Mouse (Mus musculus) testis, adult 2 months (tissue): ENCODE measurements around the gene Vmn2r54. TPM values are rescaled to one million over a fixed set of nuclear protein-coding genes. Genes with fewer than 3 reads are reported as not detected.
"Not testable (repeated sequence)": the region's sequence is repeated elsewhere in the genome, so short reads cannot be mapped to it uniquely, and the experiment has no call there.

Experiments used
- H3K27ac ChIP-seq: fragments of 200-500 bp; 2 replicates; pipeline ENCODE4 v1.5.1; 2012; ENCODE audit warnings: low read depth, low read length; ENCODE audit not compliant: control insufficient read depth, insufficient read depth
- H3K27me3 ChIP-seq: fragments of 200-500 bp; 2 replicates; pipeline ENCODE4 v1.6.1; 2012; ENCODE audit warnings: mild to moderate bottlenecking, low read length, moderate library complexity; ENCODE audit not compliant: control insufficient read depth, insufficient read depth
- H3K36me3 ChIP-seq: fragments of 200-500 bp; 2 replicates; pipeline ENCODE4 v1.6.1; 2012; ENCODE audit warnings: mild to moderate bottlenecking, low read length; ENCODE audit not compliant: control insufficient read depth, insufficient read depth
- H3K4me1 ChIP-seq: fragments of 200-500 bp; 2 replicates; pipeline ENCODE4 v1.6.1; 2012; ENCODE audit warnings: low read length; ENCODE audit not compliant: control insufficient read depth, insufficient read depth
- H3K4me3 ChIP-seq: fragments of 200-500 bp; 2 replicates; pipeline ENCODE4 v1.5.1; 2012; ENCODE audit warnings: low read depth, mild to moderate bottlenecking, low read length, moderate library complexity, mixed read lengths; ENCODE audit not compliant: control insufficient read depth
- CTCF ChIP-seq: fragments of 200-500 bp; IDR thresholded peaks from 2 replicates; pipeline ENCODE4 v1.5.1; 2012; ENCODE audit warnings: low read depth, mild to moderate bottlenecking, inconsistent platforms, low read length, moderate library complexity; ENCODE audit not compliant: control insufficient read depth, insufficient read depth, insufficient replicate concordance
- POLR2A ChIP-seq: fragments of 200-500 bp; IDR thresholded peaks from 2 replicates; pipeline ENCODE4 v1.6.1; 2012; ENCODE audit warnings: low read depth, mild to moderate bottlenecking, inconsistent platforms, low read length, moderate library complexity; ENCODE audit not compliant: control insufficient read depth
- polyA plus RNA-seq: library from polyadenylated mRNA; depleted of rRNA; stranded (reverse); fragments of >200 nt; gene quantifications from 2 replicates; pipeline ENCODE4 v1.2.3, GENCODE M21; 2012; rRNA removed

The Vmn2r54 gene
- 0.02 TPM in 1 of 2 replicates, not detected in the other for polyA plus RNA-seq

DNA sequence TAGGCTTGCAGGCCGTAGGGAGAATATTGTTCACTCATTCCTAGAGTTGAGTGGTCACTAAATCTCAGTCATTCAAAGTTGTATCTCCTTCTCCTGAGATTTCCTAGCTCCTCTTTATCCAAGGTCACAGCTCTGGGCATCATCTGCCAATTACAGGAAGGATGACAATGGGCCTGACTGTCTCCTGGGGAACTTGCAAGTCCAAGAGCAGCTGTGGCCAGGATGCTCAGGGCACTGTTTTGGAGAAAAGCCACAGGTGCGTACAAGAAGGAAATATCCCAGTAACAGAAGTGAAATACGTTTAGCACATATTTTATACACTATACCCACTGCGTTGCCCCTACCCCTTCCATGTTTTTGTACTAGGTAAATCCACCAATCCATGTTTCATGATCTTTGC is at the start of gene Vmn2r54:
TSS of gene Vmn2r54 (minus strand) at position 101 of the 400 bp plus-strand sequence.
- H3K4me1 ChIP-seq, H3K4me3 ChIP-seq, H3K36me3 ChIP-seq, H3K27me3 ChIP-seq, H3K27ac ChIP-seq: not testable (repeated sequence)

DNA sequence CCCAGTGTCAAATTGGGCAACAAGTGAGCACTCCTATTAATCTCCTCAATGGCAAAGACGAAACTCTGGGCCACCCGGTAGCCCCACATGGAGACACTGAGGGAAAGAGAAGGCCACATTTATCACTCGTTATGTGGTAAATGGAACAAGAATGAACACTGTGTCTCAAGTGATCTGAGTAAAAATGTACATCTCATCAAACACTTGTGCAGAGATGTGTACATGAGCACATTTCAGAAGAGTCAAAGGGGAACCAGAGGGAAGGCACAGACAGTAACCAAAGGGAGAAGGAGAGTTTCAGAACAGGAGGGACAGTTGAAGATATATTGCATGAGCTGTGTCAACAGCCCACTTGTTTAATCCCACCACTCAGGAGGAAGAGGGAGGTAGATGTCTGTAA is 44.8 kb upstream of the Vmn2r54 start, which contains the start of gene Vmn2r55:
TSS of gene Vmn2r55 (minus strand) at position 101 of the 400 bp plus-strand sequence.
- H3K27me3 ChIP-seq, H3K4me1 ChIP-seq, H3K36me3 ChIP-seq, H3K27ac ChIP-seq, H3K4me3 ChIP-seq: not testable (repeated sequence)

DNA sequence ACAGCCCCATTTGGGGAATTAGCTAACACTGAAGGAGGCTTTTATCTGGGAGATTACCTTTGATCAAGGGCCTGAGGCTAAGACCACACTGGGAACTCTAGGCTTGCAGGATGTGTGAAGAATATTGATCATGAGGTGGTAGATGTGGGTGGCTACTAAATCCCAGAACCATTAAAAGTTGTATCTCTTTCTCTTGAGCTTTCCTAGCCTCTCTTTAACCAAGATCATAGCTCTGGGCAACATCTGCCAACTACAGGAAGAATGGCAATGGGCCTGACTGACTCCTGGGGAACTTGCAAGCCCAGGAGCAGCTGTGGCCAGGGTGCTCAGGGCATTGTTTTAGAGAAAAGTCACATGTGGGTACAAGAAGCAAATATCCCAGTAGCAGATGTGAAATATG is 31.4 kb downstream of the Vmn2r54 start, which contains the start of gene Vmn2r53:
TSS of gene Vmn2r53 (minus strand) at position 101 of the 400 bp plus-strand sequence.
- Histone ChIP-seq H3K36me3 (no peaks in the 10 kb centered on the region), H3K27me3 (no peaks in the 10 kb centered on the region), H3K4me1 (no peaks in the 10 kb centered on the region), H3K4me3 (no peak within 1 kb of the TSS), H3K27ac (no peak within 1 kb of the TSS)
- TF ChIP-seq CTCF: no peak
- no peak for TF ChIP-seq POLR2A

Other genes starting within 250 kb of the Vmn2r54 start
- 0.33 and 0.35 TPM in 2 replicates for gene Zfp551, start 217.6 kb downstream of the Vmn2r54 start, polyA plus RNA-seq
- gene Zfp606, start 162.0 kb downstream of the Vmn2r54 start, polyA plus RNA-seq: 0.94 and 1.4 TPM in 2 replicates
- 11.1 and 16.4 TPM in 2 replicates for gene 2900092C05Rik, start 127.8 kb downstream of the Vmn2r54 start, polyA plus RNA-seq
- gene Vmn2r53, start 31.5 kb downstream of the Vmn2r54 start, polyA plus RNA-seq: 0.01 TPM in 2 replicates
- gene Vmn2r55, start 44.7 kb upstream of the Vmn2r54 start, polyA plus RNA-seq: 0.04 TPM in 1 of 2 replicates, not detected in the other
- not detected in 2 replicates for gene Vmn2r56, start 94.7 kb upstream of the Vmn2r54 start, polyA plus RNA-seq
- 7.6 and 9.0 TPM in 2 replicates for gene Zscan18, start 163.3 kb upstream of the Vmn2r54 start, polyA plus RNA-seq
- 2.0 and 3.0 TPM in 2 replicates for gene Zfp329, start 178.5 kb upstream of the Vmn2r54 start, polyA plus RNA-seq
- gene Zfp110, start 194.4 kb upstream of the Vmn2r54 start, polyA plus RNA-seq: 33.3 and 34.2 TPM in 2 replicates
- gene Zfp128, start 240.9 kb upstream of the Vmn2r54 start, polyA plus RNA-seq: 3.4 and 3.5 TPM in 2 replicates